Comparison of ENCODE assay signal across 15 mouse cellular contexts in genomic region chr6:128754748-128755401, GRCm38 (mm10). TPM values are rescaled to one million over a fixed set of nuclear protein-coding genes. Genes with fewer than 3 reads are reported as not detected.
DNase-seq lines count a peak whose midpoint lies in the region; ATAC-seq lines count a peak whose summit lies in the region.
"Not testable (repeated sequence)": the region's sequence is repeated elsewhere in the genome, so short reads cannot be mapped to it uniquely, and the experiment has no call there.
"Had no signal": no experiment of that assay in that cellular context is flagged by ENCODE, and none has a peak within 500 bp of the region (broad histone marks: within the 10 kb centered on the region; RNA-seq: fewer than 3 reads in every experiment).

No protein-coding gene starts in this region.

- H3K4me3 ChIP-seq in brown adipose tissue, adult 24 weeks (ENCODE audit: insufficient read depth, low read depth, low read length), result 0 out of 2 replicates have a peak overlapping the region, but pooled peaks have one; percentile 5
- H3K4me3 ChIP-seq in embryonic facial prominence, embryonic 15.5 days (replicated peaks); hindbrain, embryonic 15.5 days; kidney, embryonic 16.5 days (ENCODE audit: low read length); liver, embryonic 15.5 days (replicated peaks); midbrain, embryonic 14.5 days (replicated peaks; ENCODE audit: low read depth, low read length); stomach, embryonic 16.5 days (replicated peaks; ENCODE audit: low read length): not testable (repeated sequence)
- H3K4me3 ChIP-seq in heart, embryonic 13.5 days, result 0 out of 2 replicates have a peak overlapping the region, but pooled peaks have one; percentile 26

- H3K4me1 ChIP-seq in brown adipose tissue, adult 24 weeks (ENCODE audit: control insufficient read depth, insufficient read depth, insufficient read length, low read length); embryonic facial prominence, embryonic 15.5 days; heart, embryonic 13.5 days; hindbrain, embryonic 15.5 days (replicated peaks); kidney, embryonic 16.5 days (ENCODE audit: insufficient read depth, low read length); midbrain, embryonic 14.5 days (ENCODE audit: control insufficient read depth, insufficient read depth, low read length); stomach, embryonic 16.5 days (ENCODE audit: control insufficient read depth, insufficient read depth, low read length): not testable (repeated sequence)
- peaks cover 12% of the 10 kb centered on the region for H3K4me1 ChIP-seq in liver, embryonic 15.5 days (replicated peaks)

- 76% methylated on average over 12 of the region's 12 CpGs for WGBS in embryonic facial prominence, embryonic 15.5 days
- WGBS in heart, embryonic 13.5 days, result 67% methylated on average over 12 of the region's 12 CpGs
- WGBS in hindbrain, embryonic 15.5 days, result 84% methylated on average over 12 of the region's 12 CpGs
- 70% methylated on average over 12 of the region's 12 CpGs for WGBS in kidney, embryonic 16.5 days
- 51% methylated on average over 12 of the region's 12 CpGs for WGBS in liver, embryonic 15.5 days (ENCODE audit: insufficient replicate concordance)
- 87% methylated on average over 12 of the region's 12 CpGs for WGBS in midbrain, embryonic 14.5 days
- WGBS in stomach, embryonic 16.5 days, result 67% methylated on average over 12 of the region's 12 CpGs

- not testable (repeated sequence) for H3K9me3 ChIP-seq in embryonic facial prominence, embryonic 15.5 days (replicated peaks); heart, embryonic 13.5 days; hindbrain, embryonic 15.5 days; kidney, embryonic 16.5 days (ENCODE audit: low read length); liver, embryonic 15.5 days (replicated peaks); midbrain, embryonic 14.5 days (ENCODE audit: control insufficient read depth, low read length); stomach, embryonic 16.5 days (replicated peaks; ENCODE audit: control insufficient read depth, low read length)

- H3K27me3 ChIP-seq in embryonic facial prominence, embryonic 15.5 days; heart, embryonic 13.5 days (replicated peaks); hindbrain, embryonic 15.5 days; kidney, embryonic 16.5 days (ENCODE audit: insufficient read depth, low read length); liver, embryonic 15.5 days; midbrain, embryonic 14.5 days (ENCODE audit: control insufficient read depth, insufficient read depth, low read length); stomach, embryonic 16.5 days (ENCODE audit: control insufficient read depth, insufficient read depth, low read length): not testable (repeated sequence)

- ATAC-seq in embryonic facial prominence, embryonic 15.5 days (ENCODE audit: insufficient number of reproducible peaks, low FRiP score, low TSS enrichment, low read depth); heart, embryonic 13.5 days (ENCODE audit: extremely low read depth, insufficient number of reproducible peaks, low FRiP score, low TSS enrichment); hindbrain, embryonic 15.5 days (ENCODE audit: low FRiP score, low read depth); kidney, embryonic 16.5 days (ENCODE audit: low FRiP score, low TSS enrichment); midbrain, embryonic 14.5 days (ENCODE audit: low FRiP score, low TSS enrichment): not testable (repeated sequence)
- ATAC-seq in liver, embryonic 15.5 days (ENCODE audit: insufficient read depth), result peak; percentile 73
- peak; percentile 41 for ATAC-seq in stomach, embryonic 16.5 days (ENCODE audit: insufficient read depth, low FRiP score)

- not testable (repeated sequence) for H3K36me3 ChIP-seq in embryonic facial prominence, embryonic 15.5 days; heart, embryonic 13.5 days; hindbrain, embryonic 15.5 days; kidney, embryonic 16.5 days (ENCODE audit: insufficient read depth, low read length); liver, embryonic 15.5 days (replicated peaks); midbrain, embryonic 14.5 days (ENCODE audit: control insufficient read depth, insufficient read depth, low read length); stomach, embryonic 16.5 days (ENCODE audit: control insufficient read depth, insufficient read depth, low read length)

- DNase-seq in midbrain, embryonic 14.5 days, result not testable (repeated sequence)

- not testable (repeated sequence) for H3K4me2 ChIP-seq in embryonic facial prominence, embryonic 15.5 days (replicated peaks); kidney, embryonic 16.5 days (replicated peaks; ENCODE audit: low read depth, low read length); liver, embryonic 15.5 days; midbrain, embryonic 14.5 days (ENCODE audit: low read length)
- peak overlapping the region; percentile 53 for H3K4me2 ChIP-seq in heart, embryonic 13.5 days
- peak overlapping the region; percentile 45; the same call in 1 of the 2 replicates for H3K4me2 ChIP-seq in hindbrain, embryonic 15.5 days
- H3K4me2 ChIP-seq in stomach, embryonic 16.5 days (ENCODE audit: low read depth, low read length), result peak overlapping the region; percentile 38; the same call in 1 of the 2 replicates

- not testable (repeated sequence) for H3K9ac ChIP-seq in embryonic facial prominence, embryonic 15.5 days; heart, embryonic 13.5 days; kidney, embryonic 16.5 days (replicated peaks; ENCODE audit: low read length); liver, embryonic 15.5 days; midbrain, embryonic 14.5 days (replicated peaks; ENCODE audit: low read length); stomach, embryonic 16.5 days (ENCODE audit: low read length)
- H3K9ac ChIP-seq in hindbrain, embryonic 15.5 days, result 0 out of 2 replicates have a peak overlapping the region, but pooled peaks have one; percentile 22

- not testable (repeated sequence) for H3K27ac ChIP-seq in brown adipose tissue, adult 24 weeks (replicated peaks; ENCODE audit: low read depth, low read length)
- H3K27ac ChIP-seq in embryonic facial prominence, embryonic 15.5 days (replicated peaks), result 0 out of 2 replicates have a peak overlapping the region, but pooled peaks have one; percentile 19
- peak overlapping the region; percentile 54; the same call in 1 of the 2 replicates for H3K27ac ChIP-seq in heart, embryonic 13.5 days (replicated peaks)
- H3K27ac ChIP-seq in hindbrain, embryonic 15.5 days (replicated peaks), result peak overlapping the region; percentile 72; the same call in 1 of the 2 replicates
- 0 out of 2 replicates have a peak overlapping the region, but pooled peaks have one; percentile 7 for H3K27ac ChIP-seq in kidney, embryonic 16.5 days (ENCODE audit: low read length)
- H3K27ac ChIP-seq in liver, embryonic 15.5 days (replicated peaks), result peak overlapping the region; percentile 68
- peak overlapping the region; percentile 67; the same call in 1 of the 2 replicates for H3K27ac ChIP-seq in midbrain, embryonic 14.5 days (replicated peaks; ENCODE audit: low read depth, low read length)
- H3K27ac ChIP-seq in stomach, embryonic 16.5 days (ENCODE audit: low read length), result peak overlapping the region; percentile 46

RNA-seq across cellular contexts. Expression of gene Klrb1, which starts 32.0 kb away (rescaled TPM):
- not detected in 2 replicates for polyA plus RNA-seq in brown adipose tissue, adult 24 weeks (2012; ENCODE audit: insufficient read depth, insufficient read length, missing spikeins)
- polyA plus RNA-seq in embryonic facial prominence, embryonic 15.5 days (2015; fragmentation: Nextera tagmentation; extraction: Ambion mirVana), result not detected in 2 replicates
- not detected in 2 replicates for polyA plus RNA-seq in heart, embryonic 13.5 days (2015; fragmentation: Nextera tagmentation; extraction: Ambion mirVana)
- polyA plus RNA-seq in hindbrain, embryonic 15.5 days (2015; fragmentation: Nextera tagmentation; extraction: Ambion mirVana), result 0.31 and 0.94 TPM in 2 replicates
- polyA plus RNA-seq in kidney, embryonic 16.5 days (2015; fragmentation: Nextera tagmentation; extraction: Ambion mirVana), result not detected in 2 replicates
- polyA plus RNA-seq in liver, embryonic 15.5 days (2015; fragmentation: Nextera tagmentation; extraction: Ambion mirVana), result not detected in 2 replicates
- 0.45 and 0.94 TPM in 2 replicates for polyA plus RNA-seq in midbrain, embryonic 14.5 days (2014; fragmentation: Nextera tagmentation; extraction: Ambion mirVana)
- not detected in 2 replicates for polyA plus RNA-seq in stomach, embryonic 16.5 days (2015; fragmentation: Nextera tagmentation; extraction: Ambion mirVana)
- polyA plus RNA-seq: CD4-positive, CD25-positive, alpha-beta regulatory T cell, adult 4 months; forebrain, embryonic 16.5 days; G1E; inflammation-experienced regulatory T-cells, adult 6 months; lung, adult 2 months; macrophage; neural tube, embryonic 11.5 days had no signal

RNA-seq across cellular contexts. Expression of gene Klrb1c, which starts 34.1 kb away (rescaled TPM):
- polyA plus RNA-seq in brown adipose tissue, adult 24 weeks (2012; ENCODE audit: insufficient read depth, insufficient read length, missing spikeins), result not detected in 2 replicates
- 0.05 and 0.11 TPM in 2 replicates for polyA plus RNA-seq in embryonic facial prominence, embryonic 15.5 days (2015; fragmentation: Nextera tagmentation; extraction: Ambion mirVana)
- polyA plus RNA-seq in heart, embryonic 13.5 days (2015; fragmentation: Nextera tagmentation; extraction: Ambion mirVana), result 0.15 TPM in 1 of 2 replicates, not detected in the other
- 0.12 TPM in 1 of 2 replicates, not detected in the other for polyA plus RNA-seq in hindbrain, embryonic 15.5 days (2015; fragmentation: Nextera tagmentation; extraction: Ambion mirVana)
- polyA plus RNA-seq in kidney, embryonic 16.5 days (2015; fragmentation: Nextera tagmentation; extraction: Ambion mirVana), result 0.06 and 0.30 TPM in 2 replicates
- 0.25 and 0.37 TPM in 2 replicates for polyA plus RNA-seq in liver, embryonic 15.5 days (2015; fragmentation: Nextera tagmentation; extraction: Ambion mirVana)
- not detected in 2 replicates for polyA plus RNA-seq in midbrain, embryonic 14.5 days (2014; fragmentation: Nextera tagmentation; extraction: Ambion mirVana)
- polyA plus RNA-seq in stomach, embryonic 16.5 days (2015; fragmentation: Nextera tagmentation; extraction: Ambion mirVana), result 0.25 and 0.27 TPM in 2 replicates
- polyA plus RNA-seq: G1E; neural tube, embryonic 11.5 days had no signal
